Mouse (Mus musculus) central nervous system, embryonic 18 days (tissue): ENCODE measurements around the gene Catsper3. TPM values are rescaled to one million over a fixed set of nuclear protein-coding genes. Genes with fewer than 3 reads are reported as not detected.

Experiments used
- polyA plus RNA-seq: library from polyadenylated mRNA; depleted of rRNA; stranded (reverse); fragments of >200 nt; gene quantifications from 2 replicates; pipeline ENCODE4 v1.2.3, GENCODE M21; 2012; rRNA removed

Catsper3 gene
- polyA plus RNA-seq, result 0.17 and 0.25 TPM in 2 replicates

DNA sequence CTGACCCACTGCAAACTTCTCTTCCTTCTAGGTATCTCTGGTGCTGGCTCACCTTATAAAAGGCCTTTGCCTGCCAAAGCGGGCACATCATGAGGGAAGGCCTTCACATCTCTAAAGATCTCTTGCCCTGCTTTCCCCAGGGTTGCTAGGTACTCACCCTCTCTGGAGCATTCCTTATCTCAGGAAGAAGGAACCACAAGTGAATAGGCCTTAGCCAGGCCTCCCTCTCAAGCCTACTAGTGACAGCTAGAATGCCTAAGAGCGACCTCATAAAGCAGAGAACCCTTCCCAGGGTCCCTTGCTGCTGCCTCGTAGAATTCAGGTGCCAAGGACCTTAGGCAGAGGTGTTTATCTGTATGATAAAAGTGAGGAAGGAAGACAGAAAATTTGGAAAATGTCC is at the start of gene Catsper3:
Gene Catsper3, plus strand, starts transcription at position 301 of the 400 bp plus-strand sequence.

DNA sequence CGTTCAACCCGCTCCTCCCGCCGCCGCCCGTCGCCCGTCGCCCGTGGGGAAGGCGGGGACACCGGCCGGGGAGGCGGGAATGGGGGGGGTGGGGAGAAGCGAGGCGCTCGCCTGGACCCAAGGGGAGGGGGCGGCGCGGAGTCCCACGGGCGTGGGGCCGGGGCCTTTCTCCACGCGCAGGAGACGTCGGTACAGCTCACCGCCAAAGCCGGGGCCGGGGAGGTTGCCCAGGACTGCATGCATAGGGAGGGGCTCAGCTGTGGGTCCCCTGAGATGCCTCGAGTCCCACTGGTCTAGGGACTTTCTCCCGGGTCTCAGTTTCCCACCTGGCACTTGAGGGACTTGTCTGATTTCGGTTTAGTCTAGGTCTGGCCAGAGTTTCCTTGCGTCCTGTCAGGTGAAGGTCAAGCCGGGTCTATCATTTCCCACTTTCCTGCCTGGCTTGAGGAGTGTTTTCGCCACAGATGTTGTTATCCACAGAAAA is 51.8 kb downstream of the Catsper3 start, which contains the start of gene Pitx1:
Gene Pitx1, minus strand, starts transcription at position 51 of the 484 bp plus-strand sequence.

Other genes with a start within 250 kb of the Catsper3 start
- 90.3 and 94.8 TPM in 2 replicates for gene Ddx41, start 247.9 kb upstream of the Catsper3 start, polyA plus RNA-seq
- gene Fam193b, start 213.4 kb upstream of the Catsper3 start, polyA plus RNA-seq, result 137 and 144 TPM in 2 replicates
- 133 and 139 TPM in 2 replicates for gene Tmed9, start 210.8 kb upstream of the Catsper3 start, polyA plus RNA-seq
- gene B4galt7, start 184.7 kb upstream of the Catsper3 start, polyA plus RNA-seq, result 48.9 and 49.4 TPM in 2 replicates
- 89.9 and 91.4 TPM in 2 replicates for gene Caml, start 161.6 kb upstream of the Catsper3 start, polyA plus RNA-seq
- 50.6 and 54.7 TPM in 2 replicates for gene Ddx46, start 149.5 kb upstream of the Catsper3 start, polyA plus RNA-seq
- gene B230219D22Rik, start 91.4 kb upstream of the Catsper3 start, polyA plus RNA-seq, result 96.6 and 98.4 TPM in 2 replicates
- 76.5 and 82.5 TPM in 2 replicates for gene Txndc15, start 69.9 kb upstream of the Catsper3 start, polyA plus RNA-seq
- 24.4 and 27.6 TPM in 2 replicates for gene Pcbd2, start 57.2 kb upstream of the Catsper3 start, polyA plus RNA-seq
- 0.52 and 0.63 TPM in 2 replicates for gene Pitx1, start 51.6 kb downstream of the Catsper3 start, polyA plus RNA-seq